In genomic region chr10:130298748-130299147, GRCm38 (mm10) we compare ENCODE assay signal across 16 mouse cellular contexts. TPM values are rescaled to one million over a fixed set of nuclear protein-coding genes. Genes with fewer than 3 reads are reported as not detected.
A peak's percentile ranks its signal among the peaks of the same experiment; 100 is the strongest.
DNase-seq lines count a peak whose midpoint lies in the region; ATAC-seq and TF ChIP-seq lines count a peak whose summit lies in the region.
"Not testable (repeated sequence)": the region's sequence is repeated elsewhere in the genome, so short reads cannot be mapped to it uniquely, and the experiment has no call there.
"Had no signal": no experiment of that assay in that cellular context is flagged by ENCODE, and none has a peak within 500 bp of the region (broad histone marks: within the 10 kb centered on the region; RNA-seq: fewer than 3 reads in every experiment).

No protein-coding gene starts in this region.

- WGBS in forebrain, postnatal 0 days: 18% methylated on average over 4 of the region's 4 CpGs
- WGBS in kidney, adult 2 months: 13% methylated on average over 4 of the region's 4 CpGs
- 18% methylated on average over 4 of the region's 4 CpGs for WGBS in midbrain, embryonic 14.5 days
- WGBS in stomach, postnatal 0 days: 10% methylated on average over 4 of the region's 4 CpGs

- not testable (repeated sequence) for H3K27ac ChIP-seq in forebrain, postnatal 0 days (ENCODE audit: low read depth, low read length); kidney, adult 2 months (ENCODE audit: insufficient read depth, low read depth, low read length); midbrain, embryonic 14.5 days (replicated peaks; ENCODE audit: low read depth, low read length); stomach, postnatal 0 days (replicated peaks)

- not testable (repeated sequence) for H3K4me2 ChIP-seq in forebrain, postnatal 0 days (ENCODE audit: low read depth); midbrain, embryonic 14.5 days (ENCODE audit: low read length); stomach, postnatal 0 days (replicated peaks; ENCODE audit: low read depth)

- peak; percentile 45 to 52 for DNase-seq in B cell, adult 2 months
- DNase-seq in ZHBTc4 (ENCODE audit: low read depth, low spot score): peak; percentile 24
- peak; percentile 15 for DNase-seq in cerebellum, adult 9-10 months
- peak; percentile 45 for DNase-seq in forebrain, postnatal 0 days
- not testable (repeated sequence) for DNase-seq in kidney, adult 2 months; stomach, postnatal 0 days (ENCODE audit: low spot score)
- peak; percentile 20 for DNase-seq in left cerebral cortex, postnatal 4 days
- peak; percentile 64 for DNase-seq in midbrain, embryonic 14.5 days

- H3K36me3 ChIP-seq in forebrain, postnatal 0 days (ENCODE audit: insufficient read depth); kidney, adult 2 months (ENCODE audit: control insufficient read depth, insufficient read depth, low read length); midbrain, embryonic 14.5 days (ENCODE audit: control insufficient read depth, insufficient read depth, low read length); stomach, postnatal 0 days (ENCODE audit: control insufficient read depth, insufficient read depth, low read length): not testable (repeated sequence)

- H3K4me1 ChIP-seq in forebrain, postnatal 0 days (ENCODE audit: insufficient read depth); kidney, adult 2 months (ENCODE audit: control insufficient read depth, insufficient read depth, low read length); midbrain, embryonic 14.5 days (ENCODE audit: control insufficient read depth, insufficient read depth, low read length); stomach, postnatal 0 days (replicated peaks; ENCODE audit: control insufficient read depth, insufficient read depth): not testable (repeated sequence)

- peak; percentile 68 for TF ChIP-seq CTCF in forebrain, postnatal 0 days (IDR thresholded peaks at IDR 0.05; ENCODE audit: low read depth)
- peak; percentile 27; the same call in 1 of the 2 replicates for TF ChIP-seq CTCF in kidney, adult 2 months (conservative IDR thresholded peaks at IDR 0.05; ENCODE audit: insufficient read depth, insufficient read length, low read depth, low read length)
- peak; percentile 71 for TF ChIP-seq CTCF in stomach, postnatal 0 days (IDR thresholded peaks at IDR 0.05; ENCODE audit: low read depth)

- intact Hi-C loops in left cerebral cortex, postnatal 4 days (cut with DNase I): loop anchor here (2.0 kb wide), 1 partner anchor 70 kb away; no protein-coding TSS in a partner anchor

- not testable (repeated sequence) for H3K4me3 ChIP-seq in forebrain, postnatal 0 days (ENCODE audit: low read depth, low read length); kidney, adult 2 months (ENCODE audit: insufficient read depth, low read depth, low read length); midbrain, embryonic 14.5 days (replicated peaks; ENCODE audit: low read depth, low read length); stomach, postnatal 0 days (ENCODE audit: low read depth, low read length)

- H3K27me3 ChIP-seq in forebrain, postnatal 0 days (ENCODE audit: insufficient read depth, low read length); kidney, adult 2 months (replicated peaks; ENCODE audit: control insufficient read depth, insufficient read depth, low read length); midbrain, embryonic 14.5 days (ENCODE audit: control insufficient read depth, insufficient read depth, low read length); stomach, postnatal 0 days (ENCODE audit: control insufficient read depth, insufficient read depth, low read length): not testable (repeated sequence)

- not testable (repeated sequence) for H3K9ac ChIP-seq in forebrain, postnatal 0 days; midbrain, embryonic 14.5 days (replicated peaks; ENCODE audit: low read length); stomach, postnatal 0 days (ENCODE audit: low read length)

- not testable (repeated sequence) for H3K9me3 ChIP-seq in forebrain, postnatal 0 days (ENCODE audit: low read length); midbrain, embryonic 14.5 days (ENCODE audit: control insufficient read depth, low read length); stomach, postnatal 0 days (ENCODE audit: control insufficient read depth, low read length)

- TF ChIP-seq POLR2A in kidney, adult 2 months (IDR thresholded peaks at IDR 0.05; ENCODE audit: low read depth, low read length): not testable (repeated sequence)

- ATAC-seq in forebrain, postnatal 0 days; midbrain, embryonic 14.5 days (ENCODE audit: low FRiP score, low TSS enrichment); stomach, postnatal 0 days (ENCODE audit: low FRiP score, low TSS enrichment): not testable (repeated sequence)

- TF ChIP-seq EP300 in stomach, postnatal 0 days (optimal IDR thresholded peaks at IDR 0.05): not testable (repeated sequence)

RNA-seq across cellular contexts. Expression of gene Neurod4, which starts 18.7 kb away (rescaled TPM):
- total RNA-seq in forebrain, postnatal 0 days (2014; rRNA removed): 0.69 and 1.9 TPM in 2 replicates
- polyA plus RNA-seq in forebrain, postnatal 0 days (2015; fragmentation: Nextera tagmentation; extraction: Ambion mirVana): 0.78 and 1.2 TPM in 2 replicates
- not detected in 2 replicates for polyA plus RNA-seq in kidney, adult 2 months (2012; rRNA removed)
- total RNA-seq in left cerebral cortex, postnatal 4 days (2021): not detected
- 2.6 and 6.9 TPM in 2 replicates for polyA plus RNA-seq in midbrain, embryonic 14.5 days (2014; fragmentation: Nextera tagmentation; extraction: Ambion mirVana)
- 0.05 TPM in 1 of 2 replicates, not detected in the other for polyA plus RNA-seq in stomach, postnatal 0 days (2015; fragmentation: Nextera tagmentation; extraction: Ambion mirVana)
- polyA plus RNA-seq: adrenal gland, adult 2 months; kidney, embryonic 16.5 days; liver, embryonic 16.5 days; small intestine, adult 2 months; testis, adult 2 months had no signal

RNA-seq across cellular contexts. Expression of gene Tespa1, which starts 23.9 kb away (rescaled TPM):
- total RNA-seq in forebrain, postnatal 0 days (2014; rRNA removed): not detected in 2 replicates
- polyA plus RNA-seq in forebrain, postnatal 0 days (2015; fragmentation: Nextera tagmentation; extraction: Ambion mirVana): not detected in 2 replicates
- polyA plus RNA-seq in kidney, adult 2 months (2012; rRNA removed): 0.72 TPM in 1 of 2 replicates, not detected in the other
- total RNA-seq in left cerebral cortex, postnatal 4 days (2021): 1 to 10 TPM in 1 of 2 experiments, under 1 TPM in 1; 0.56 to 2.6 TPM
- polyA plus RNA-seq in midbrain, embryonic 14.5 days (2014; fragmentation: Nextera tagmentation; extraction: Ambion mirVana): 0.17 TPM in 1 of 2 replicates, not detected in the other
- polyA plus RNA-seq in stomach, postnatal 0 days (2015; fragmentation: Nextera tagmentation; extraction: Ambion mirVana): 0.13 and 0.21 TPM in 2 replicates
- polyA plus RNA-seq: adrenal gland, adult 2 months; hindbrain, embryonic 12.5 days; midbrain, embryonic 12.5 days; neural tube, embryonic 14.5 days; testis, adult 2 months had no signal
